Mouse (Mus musculus): ENCODE data around the gene Npb.

GRCm38 (mm10) chr11:120571122-120571521, 37.2 kb upstream of the Npb start:
- TF ChIP-seq CTCF (IDR thresholded peaks at IDR 0.05; ENCODE audit: low read depth), result no peak
- TF ChIP-seq EP300 (IDR thresholded peaks at IDR 0.05; ENCODE audit: low read depth), result no peak

Data from liver, postnatal 0 days (tissue).